Mouse (Mus musculus) forelimb bud, embryonic 11.5 days (tissue): ENCODE measurements around the gene Pou5f1.

Source experiments
- DNase-seq: peaks from one replicate; pipeline ENCODE4 v3.0.0-alpha.2; 2012; ENCODE audit warnings: low read depth, low spot score

Gene Pou5f1

GRCm38 (mm10) chr17:35512916-35513626 lies 7.3 kb downstream of the Pou5f1 start:
- DNase-seq, result no peak

GRCm38 (mm10) chr17:35513886-35514285 lies 8.1 kb downstream of the Pou5f1 start:
- peak; percentile 73 for DNase-seq

DNA sequence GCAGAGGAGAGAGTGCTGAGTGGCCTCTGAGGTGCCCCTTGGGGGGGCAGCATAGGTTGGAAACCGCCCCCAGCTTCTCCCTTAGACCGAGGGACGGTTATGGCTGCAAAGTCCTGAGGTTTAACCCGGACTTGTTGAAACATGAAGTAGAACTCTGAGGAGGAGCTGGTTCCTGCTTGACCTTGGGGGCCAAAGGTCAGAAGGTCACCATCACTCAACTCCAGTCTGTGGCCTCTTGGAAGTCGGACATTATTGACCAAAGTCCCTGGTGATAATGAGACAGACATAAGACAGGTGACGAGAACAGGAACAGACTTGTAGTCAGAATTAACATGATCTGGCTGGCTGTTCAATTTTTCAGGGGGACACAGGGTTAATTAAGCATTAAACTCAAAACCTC lies 8.9 kb downstream of the Pou5f1 start:
- DNase-seq, result no peak

DNA sequence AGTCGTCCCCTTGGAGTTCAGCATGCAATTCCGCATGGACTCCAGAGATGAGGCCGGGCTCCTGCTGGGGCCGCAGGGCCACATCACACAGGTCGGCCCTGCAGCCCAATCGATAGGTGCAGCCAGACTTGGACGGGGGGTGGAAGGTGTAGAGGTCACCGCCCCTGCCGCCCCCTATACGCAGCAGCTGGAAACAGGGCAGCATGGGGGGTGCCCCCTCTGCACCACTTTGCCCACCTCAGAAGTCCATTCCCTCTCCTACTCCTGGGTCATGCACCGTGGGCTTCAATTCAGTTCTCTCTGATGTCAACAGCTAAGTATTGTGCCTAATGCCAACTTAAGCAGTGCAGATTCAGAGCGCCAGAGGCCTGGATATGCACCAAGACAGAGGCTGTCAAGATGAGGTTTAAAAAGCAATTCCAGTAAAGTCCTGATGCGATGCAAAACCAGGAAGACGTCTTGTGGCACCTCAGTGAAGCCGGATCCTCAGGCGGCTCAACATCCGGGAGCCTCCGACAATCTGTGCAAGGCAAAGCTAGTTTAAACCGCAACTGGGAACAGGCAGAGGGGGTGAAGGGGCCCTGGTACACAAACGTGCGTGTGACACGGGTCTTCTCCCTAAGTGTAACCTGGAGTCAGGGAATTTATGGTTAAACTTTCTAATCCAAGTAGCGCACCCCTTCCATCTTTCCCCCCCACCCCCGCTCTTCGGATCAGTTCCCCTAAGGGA lies 10.3 kb downstream of the Pou5f1 start:
- no peak for DNase-seq

GRCm38 (mm10) chr17:35516652-35517500 lies 11.1 kb downstream of the Pou5f1 start, which contains the start of the genes Tcf19 and Cchcr1:
TSS of gene Tcf19 (minus strand) at chr17:35516824.
TSS of gene Cchcr1 (plus strand) at chr17:35517100.
- peak; percentile 98 for DNase-seq

DNA sequence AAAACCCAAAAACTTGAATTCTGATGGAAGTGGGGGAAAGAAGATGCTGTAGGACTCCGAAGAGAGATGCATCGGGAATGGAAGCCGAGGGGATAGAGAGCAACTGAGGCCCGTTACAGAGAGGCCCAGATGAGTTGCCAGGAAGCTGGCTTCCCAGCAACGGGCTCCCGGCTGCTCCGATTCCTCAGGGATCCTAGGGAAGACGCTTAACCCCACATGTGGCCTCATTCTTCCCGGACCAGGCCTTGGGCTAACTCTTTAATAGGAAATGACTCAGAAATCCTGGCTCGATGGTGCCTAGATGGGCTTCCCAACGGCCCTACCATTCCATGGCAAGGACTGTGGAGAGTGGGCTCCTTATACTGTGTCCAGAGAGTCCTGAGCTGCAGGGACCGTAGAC lies 11.7 kb downstream of the Pou5f1 start:
- DNase-seq, result no peak

GRCm38 (mm10) chr17:35524354-35524753 lies 18.5 kb downstream of the Pou5f1 start:
- DNase-seq, result no peak

DNA sequence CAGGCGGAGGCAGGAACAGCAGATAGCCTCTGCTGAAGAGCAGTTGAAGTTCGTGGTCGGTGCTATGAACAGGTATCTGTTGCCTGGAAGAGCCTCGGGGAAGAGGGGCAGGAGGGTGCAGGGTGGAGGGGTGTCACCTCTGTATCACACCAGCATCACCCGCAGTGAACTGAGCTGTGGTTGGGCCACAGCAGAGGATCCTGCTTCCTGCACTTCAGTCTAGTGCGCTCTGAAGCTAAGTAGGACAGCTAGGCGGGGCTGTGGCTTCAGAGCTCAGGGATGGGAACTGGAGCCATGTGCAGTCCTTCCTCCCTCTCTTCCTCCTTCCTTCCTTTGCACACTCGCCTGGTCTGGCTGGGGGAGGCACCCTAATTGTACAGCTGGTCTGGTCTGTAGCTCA lies 20.8 kb downstream of the Pou5f1 start:
- DNase-seq, result no peak

GRCm38 (mm10) chr17:35532360-35532759 lies 26.5 kb downstream of the Pou5f1 start:
- no peak for DNase-seq

GRCm38 (mm10) chr17:35532901-35533300 lies 27.1 kb downstream of the Pou5f1 start, which contains the start of gene Psors1c2:
TSS of gene Psors1c2 (plus strand) at chr17:35533201.
- DNase-seq, result no peak

DNA sequence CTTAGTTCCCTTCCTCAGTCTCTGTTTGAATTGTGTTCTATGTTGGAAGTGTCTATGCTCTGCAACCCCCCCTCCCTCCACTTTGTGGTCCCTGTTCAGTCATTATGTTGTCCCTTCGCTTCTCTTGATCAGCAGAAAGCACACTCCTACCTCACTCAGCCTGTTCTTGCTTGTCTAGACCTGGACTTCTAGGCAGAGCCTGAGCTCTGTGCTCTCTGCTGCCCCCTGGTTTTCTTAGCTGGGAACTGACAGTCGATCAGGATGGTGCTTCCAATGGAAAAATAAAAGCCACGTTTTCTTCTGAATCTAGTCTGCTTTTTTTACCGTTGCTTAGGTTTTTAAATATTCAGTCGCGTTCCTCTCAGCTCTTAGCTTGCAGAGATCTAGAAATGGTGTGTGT lies 28.5 kb downstream of the Pou5f1 start:
- DNase-seq, result peak; percentile 76

- no peak for DNase-seq
Measured at GRCm38 (mm10) chr17:35537421-35537820, 31.6 kb downstream of the Pou5f1 start.

DNA sequence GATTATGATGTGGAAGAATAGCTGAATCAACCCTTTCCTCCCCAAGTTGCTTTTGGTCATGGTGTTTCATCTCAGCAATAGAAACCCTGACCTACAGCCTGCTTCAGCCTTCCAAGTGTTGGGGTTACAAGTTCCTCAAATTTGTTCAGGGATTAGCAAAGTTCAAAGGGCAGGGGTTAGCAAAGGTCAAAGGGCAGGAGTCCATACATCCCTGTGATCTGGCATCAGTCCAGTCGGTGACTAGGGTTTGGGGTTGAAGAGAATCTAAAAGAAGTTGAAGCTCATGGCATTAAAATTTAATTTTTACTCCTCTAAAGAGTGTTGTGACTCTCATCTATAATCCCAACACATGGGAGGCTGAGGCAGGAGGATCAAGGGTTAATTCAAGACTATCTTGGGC lies 32.7 kb downstream of the Pou5f1 start:
- DNase-seq, result no peak

DNA sequence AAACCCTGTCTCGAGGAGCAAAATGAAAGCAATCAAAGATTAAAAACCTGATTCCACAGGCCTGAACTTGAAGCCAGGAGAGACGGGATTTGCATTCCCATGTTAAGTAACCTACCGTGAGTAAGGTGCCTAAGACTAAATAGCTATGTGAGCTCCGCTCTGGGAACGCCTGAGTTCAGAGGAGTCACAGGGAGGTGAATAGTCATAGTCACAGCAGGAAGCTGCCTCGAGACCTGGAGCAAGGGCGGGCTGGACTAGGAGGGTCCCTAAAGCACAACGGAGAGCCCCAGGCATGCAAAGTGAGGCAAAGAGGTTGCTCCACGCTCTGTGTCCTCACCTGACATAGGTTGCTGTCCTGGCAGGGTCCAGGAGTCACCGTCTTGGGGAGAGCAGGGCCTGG lies 33.7 kb downstream of the Pou5f1 start:
- no peak for DNase-seq

GRCm38 (mm10) chr17:35542761-35543411 lies 37.1 kb downstream of the Pou5f1 start:
- DNase-seq, result no peak

GRCm38 (mm10) chr17:35543412-35543861 lies 37.6 kb downstream of the Pou5f1 start:
- DNase-seq, result no peak

DNA sequence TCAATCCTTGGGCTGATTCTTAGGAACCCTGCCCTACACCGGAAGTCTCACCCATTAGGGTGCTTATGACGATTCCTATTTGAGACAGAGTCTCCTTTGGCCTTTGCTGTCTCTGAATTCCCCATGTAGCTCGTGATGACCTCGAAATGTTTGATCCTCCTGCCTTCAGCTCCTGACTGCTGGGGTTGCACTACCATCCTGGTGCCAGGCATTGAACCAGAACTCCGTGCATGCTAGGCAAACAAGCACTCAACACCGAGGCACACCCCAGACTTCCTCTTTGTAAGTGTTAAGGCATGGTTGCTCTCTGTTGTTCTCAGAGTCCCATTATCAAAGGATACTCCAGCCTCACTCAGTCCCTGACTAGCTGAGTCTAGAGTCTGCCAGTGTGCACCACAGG lies 38.2 kb downstream of the Pou5f1 start:
- no peak for DNase-seq

GRCm38 (mm10) chr17:35544680-35545079 lies 38.9 kb downstream of the Pou5f1 start:
- peak; percentile 50 for DNase-seq

DNA sequence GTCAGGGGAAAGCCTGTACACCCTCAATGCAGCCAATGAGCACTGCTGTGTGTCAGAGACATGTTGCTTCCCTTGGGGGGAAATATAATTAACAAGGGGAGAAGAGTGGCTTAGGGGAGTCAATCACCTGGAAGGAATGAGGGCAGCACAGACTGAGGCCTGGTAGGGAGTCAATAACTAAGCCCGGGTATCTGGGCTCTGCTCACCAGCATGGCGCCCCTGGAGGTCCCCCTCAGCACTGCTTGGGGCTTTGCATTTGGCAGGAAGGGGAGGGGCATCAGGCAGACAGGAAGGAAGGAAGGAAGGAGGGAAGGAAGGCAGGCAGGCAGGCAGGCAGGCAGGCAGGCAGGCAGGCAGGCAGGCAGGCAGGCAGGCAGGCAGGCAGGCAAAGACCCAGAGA lies 41.6 kb downstream of the Pou5f1 start:
- DNase-seq, result no peak

DNA sequence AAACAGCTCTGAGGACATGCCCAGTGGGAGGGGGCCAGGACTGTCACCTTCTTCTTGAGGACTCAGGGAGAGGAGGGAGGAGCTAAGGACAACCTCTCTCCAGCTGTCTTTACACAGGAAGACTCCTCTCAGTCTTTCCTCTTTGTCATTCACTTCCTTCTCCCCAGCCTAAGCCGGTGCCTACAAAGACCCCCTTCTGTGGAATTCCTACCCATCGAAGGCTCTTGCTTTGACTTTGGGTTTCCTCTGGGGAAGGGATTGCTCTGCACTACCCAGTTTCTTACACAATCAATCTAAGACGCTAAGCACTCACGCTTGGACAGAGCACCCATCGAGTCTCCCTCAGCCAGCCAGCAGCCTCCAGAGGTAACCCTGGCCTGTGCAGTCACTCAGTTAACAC lies 42.8 kb downstream of the Pou5f1 start:
- DNase-seq, result no peak

DNA sequence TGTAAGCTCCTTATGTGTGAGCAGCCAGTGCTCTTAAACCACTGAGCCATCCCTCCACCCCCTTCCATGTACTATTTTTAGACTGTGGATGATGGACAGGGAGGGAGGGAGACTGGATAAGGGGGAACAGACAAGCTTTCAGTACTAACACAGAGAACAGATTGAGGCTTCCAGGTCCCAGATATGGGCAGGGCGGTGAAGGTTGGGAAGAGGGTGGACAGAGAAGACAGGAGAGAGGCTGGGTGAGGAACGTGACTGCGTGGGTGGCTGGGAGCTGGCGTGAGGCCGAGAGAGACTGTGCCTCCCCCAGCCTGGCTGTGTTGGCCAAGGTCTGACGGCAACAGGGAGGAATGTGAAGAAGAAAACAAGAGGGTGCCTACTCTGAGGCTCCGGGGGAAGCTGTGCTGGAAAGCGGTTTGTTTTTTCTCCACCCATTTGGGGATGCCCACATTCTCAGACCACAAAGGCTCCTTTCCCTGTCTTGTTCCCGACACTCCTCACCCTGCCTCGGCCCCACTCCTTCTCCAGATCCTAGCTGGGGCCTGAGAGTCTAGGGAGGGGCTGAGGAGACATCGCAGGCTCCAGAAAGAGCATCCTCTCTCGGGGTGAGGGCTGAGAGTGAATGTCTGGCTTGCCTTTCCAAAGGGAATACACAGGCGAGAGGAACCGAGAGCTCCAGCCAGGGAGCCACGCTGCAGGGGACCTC lies 43.8 kb downstream of the Pou5f1 start:
- no peak for DNase-seq
